Comparison of ENCODE assay signal across 8 mouse cellular contexts in the genomic region with DNA sequence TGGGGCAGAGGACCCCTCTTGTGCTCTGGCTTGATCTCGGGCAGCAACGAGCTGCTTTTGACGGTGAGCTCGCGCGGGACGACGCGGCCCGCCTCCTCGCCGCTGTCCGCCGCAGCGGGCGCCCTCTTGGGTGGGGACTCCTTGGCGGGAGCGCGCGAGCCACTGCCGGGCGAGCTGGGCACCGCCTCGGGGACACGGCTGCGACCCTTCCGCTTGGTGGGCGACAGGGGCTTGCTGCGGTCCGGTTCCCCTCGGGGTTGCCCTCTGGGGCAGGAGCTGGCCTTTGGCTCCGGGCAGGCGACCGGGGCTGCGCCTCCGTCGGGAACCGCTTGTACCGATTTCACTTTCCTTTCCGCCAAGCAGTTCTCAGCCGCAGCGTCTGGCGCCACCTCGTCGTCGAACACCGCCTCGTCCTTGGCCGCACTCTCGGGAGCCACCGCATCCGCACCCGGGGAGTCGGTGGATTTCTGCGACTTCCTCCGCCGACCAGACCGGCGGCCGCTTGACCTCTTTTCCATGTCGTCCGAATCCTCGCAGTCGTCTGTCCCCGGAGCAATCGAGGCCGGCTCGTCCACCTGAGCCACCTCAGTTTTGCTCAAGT.
A peak's percentile ranks its signal among the peaks of the same experiment; 100 is the strongest.
DNase-seq lines count a peak whose midpoint lies in the region; ATAC-seq and TF ChIP-seq lines count a peak whose summit lies in the region.

No protein-coding gene starts in this region.

- H3K4me1 ChIP-seq in heart, embryonic 10.5 days, result peaks cover 29% of the 10 kb centered on the region
- H3K4me1 ChIP-seq in lung, postnatal 0 days (ENCODE audit: insufficient read depth, low read depth, low read length), result no peaks in the 10 kb centered on the region
- peaks cover 26% of the 10 kb centered on the region for H3K4me1 ChIP-seq in olfactory bulb, adult 2 months (ENCODE audit: control insufficient read depth, insufficient read depth, low read length)

- peak overlapping the region; percentile 79 for H3K27ac ChIP-seq in heart, embryonic 10.5 days
- H3K27ac ChIP-seq in lung, postnatal 0 days (ENCODE audit: low read length), result peak overlapping the region; percentile 54
- no peak overlapping the region for H3K27ac ChIP-seq in olfactory bulb, adult 2 months (ENCODE audit: insufficient read depth, low read depth, low read length)

- peaks cover 93% of the 10 kb centered on the region for H3K27me3 ChIP-seq in heart, embryonic 10.5 days (ENCODE audit: insufficient read depth, poor library complexity, severe bottlenecking)
- H3K27me3 ChIP-seq in lung, postnatal 0 days (replicated peaks; ENCODE audit: insufficient read depth, low read length), result peaks cover 23% of the 10 kb centered on the region; the same call in 1 of the 2 replicates

- TF ChIP-seq EP300 in lung, postnatal 0 days (IDR thresholded peaks at IDR 0.05), result no peak

- TF ChIP-seq POLR2A in olfactory bulb, adult 2 months (IDR thresholded peaks at IDR 0.05; ENCODE audit: insufficient read depth, low read depth, low read length), result no peak

- H3K4me3 ChIP-seq in heart, embryonic 10.5 days, result peak overlapping the region; percentile 73
- H3K4me3 ChIP-seq in lung, postnatal 0 days (ENCODE audit: low read depth, low read length), result peak overlapping the region; percentile 86
- peak overlapping the region; percentile 59 for H3K4me3 ChIP-seq in olfactory bulb, adult 2 months (ENCODE audit: insufficient read depth, low read depth, low read length)

- peak; percentile 47 for TF ChIP-seq CTCF in lung, postnatal 0 days (IDR thresholded peaks at IDR 0.05)
- TF ChIP-seq CTCF in olfactory bulb, adult 2 months (IDR thresholded peaks at IDR 0.05; ENCODE audit: insufficient read depth, low read depth, low read length), result no peak

- peak; percentile 33 to 49 for DNase-seq in layer of hippocampus, postnatal 10 days (ENCODE audit: low spot score in 2 of 2)
- no peak for DNase-seq in layer of hippocampus, adult 9-11 months
- peak; percentile 34 for DNase-seq in embryo, embryonic 10.5 days (ENCODE audit: low spot score)
- DNase-seq in heart, embryonic 10.5 days (ENCODE audit: low spot score), result no peak
- peak; percentile 51 to 72 for DNase-seq in kidney, adult 8-10 months
- peak; percentile 73 for DNase-seq in lung, postnatal 0 days (ENCODE audit: low spot score)
- peak; percentile 79 for DNase-seq in thymus, postnatal 4 days

- H3K9me3 ChIP-seq in heart, embryonic 10.5 days, result no peaks in the 10 kb centered on the region
- H3K9me3 ChIP-seq in lung, postnatal 0 days (ENCODE audit: low read length), result no peaks in the 10 kb centered on the region

- peak overlapping the region; percentile 73 for H3K4me2 ChIP-seq in lung, postnatal 0 days (replicated peaks; ENCODE audit: low read depth, low read length)

- H3K9ac ChIP-seq in lung, postnatal 0 days (replicated peaks; ENCODE audit: low read depth), result peak overlapping the region; percentile 46

- under 1% methylated on average over 67 of the region's 68 CpGs for WGBS in heart, embryonic 10.5 days
- WGBS in lung, postnatal 0 days, result under 1% methylated on average over 52 of the region's 68 CpGs
- 2% methylated on average over 68 of the region's 68 CpGs for WGBS in olfactory bulb, adult 2 months

- H3K36me3 ChIP-seq in heart, embryonic 10.5 days, result no peaks in the 10 kb centered on the region
- H3K36me3 ChIP-seq in lung, postnatal 0 days (ENCODE audit: insufficient read depth, low read length), result no peaks in the 10 kb centered on the region

- peak; percentile 60 for ATAC-seq in lung, postnatal 0 days

Comparison
In these comparisons a context has a peak if more than half of its experiments do, and no peak if none do; other contexts are left out.
1. DNase-seq: peak in layer of hippocampus, postnatal 10 days (2 of 2), embryo, embryonic 10.5 days (single experiment), kidney, adult 8-10 months (2 of 2), lung, postnatal 0 days (single experiment) and thymus, postnatal 4 days (single experiment); none in layer of hippocampus, adult 9-11 months (single experiment) and heart, embryonic 10.5 days (single experiment).
2. Peak in every context shown above with its lines, with median percentiles within 50 percentile points of each other: H3K4me3 ChIP-seq.